Mouse (Mus musculus): ENCODE results near the gene Dntt.

GRCm38 (mm10) chr19:41030161-41030560 is 1.1 kb downstream of the Dntt start:
- no peak for TF ChIP-seq ZC3H11A (IDR thresholded peaks at IDR 0.05; ENCODE audit: borderline replicate concordance, low read depth, low read length)
- TF ChIP-seq MAFK (IDR thresholded peaks at IDR 0.05; ENCODE audit: insufficient read depth, low read depth, low read length), result no peak
- TF ChIP-seq ZNF384 (IDR thresholded peaks at IDR 0.05; ENCODE audit: low read depth, low read length), result no peak
- no peak for TF ChIP-seq CHD2 (IDR thresholded peaks at IDR 0.05; ENCODE audit: low read depth, low read length)
